Mouse (Mus musculus): ENCODE data around the gene Ptpn1.

DNA sequence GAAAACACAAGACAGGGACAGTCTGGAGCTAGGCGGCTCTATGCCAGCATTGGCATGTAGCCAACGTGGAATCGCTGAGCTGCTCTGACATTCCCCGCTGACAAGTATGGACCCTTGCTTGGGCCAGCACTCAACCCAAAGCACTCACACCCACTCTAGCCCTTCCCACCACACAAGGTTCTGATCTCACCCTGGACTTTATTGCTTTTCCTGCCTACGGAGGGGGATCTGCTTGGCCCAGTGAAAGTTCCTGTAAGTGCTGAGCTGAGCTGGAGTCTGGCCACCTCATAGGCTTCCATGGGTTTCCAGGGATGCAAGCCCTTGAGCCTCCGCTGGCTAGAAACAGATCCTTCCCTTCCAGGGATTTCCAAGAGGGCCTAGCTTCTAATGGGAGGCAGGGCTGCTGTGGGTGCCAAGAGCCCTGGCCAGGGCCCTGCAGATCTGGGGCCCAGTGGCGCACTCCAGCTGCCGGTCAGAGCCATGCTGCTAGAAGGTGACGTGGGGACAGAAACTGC is 87.4 kb downstream of the Ptpn1 start:
- TF ChIP-seq GATA1 (IDR thresholded peaks at IDR 0.05; ENCODE audit: low read length), result no peak
- TF ChIP-seq TAL1 (IDR thresholded peaks at IDR 0.05; ENCODE audit: low read length), result no peak
